Mouse (Mus musculus) small intestine, adult 2 months (tissue): Measurements from ENCODE around the gene Wfdc15a. TPM values are rescaled to one million over a fixed set of nuclear protein-coding genes. Genes with fewer than 3 reads are reported as not detected.
"Not testable (repeated sequence)": the region's sequence is repeated elsewhere in the genome, so short reads cannot be mapped to it uniquely, and the experiment has no call there.

Source experiments
- H3K27ac ChIP-seq: fragments of 200-500 bp; 2 replicates; pipeline ENCODE4 v1.5.1; 2012; ENCODE audit warnings: low read depth, low read length, control low read depth, inconsistent platforms; ENCODE audit not compliant: insufficient read depth
- H3K27me3 ChIP-seq: fragments of 200-500 bp; 2 replicates; pipeline ENCODE4 v1.6.1; 2012; ENCODE audit warnings: mild to moderate bottlenecking, moderate library complexity, low read length, inconsistent platforms; ENCODE audit not compliant: control insufficient read depth, insufficient read depth
- H3K36me3 ChIP-seq: fragments of 200-500 bp; 2 replicates; pipeline ENCODE4 v1.6.1; 2012; ENCODE audit warnings: mild to moderate bottlenecking, low read length, control low read depth, inconsistent platforms; ENCODE audit not compliant: control insufficient read depth, insufficient read depth
- H3K4me1 ChIP-seq: fragments of 200-500 bp; 2 replicates; pipeline ENCODE4 v1.6.1; 2012; ENCODE audit warnings: low read length, inconsistent platforms, mixed read lengths; ENCODE audit not compliant: control insufficient read depth, insufficient read depth, insufficient read length
- H3K4me3 ChIP-seq: fragments of 200-500 bp; 2 replicates; pipeline ENCODE4 v1.5.1; 2012; ENCODE audit warnings: low read depth, mild to moderate bottlenecking, control low read depth, inconsistent platforms, low read length, moderate library complexity
- CTCF ChIP-seq: fragments of 200-500 bp; IDR thresholded peaks from 2 replicates; pipeline ENCODE4 v1.5.1; 2012; ENCODE audit warnings: low read depth, mild to moderate bottlenecking, control low read depth, inconsistent platforms, low read length, moderate library complexity, mixed read lengths; ENCODE audit not compliant: insufficient replicate concordance, insufficient read length; ENCODE audit errors: extremely low read depth
- POLR2A ChIP-seq: fragments of 200-500 bp; IDR thresholded peaks from 2 replicates; pipeline ENCODE4 v1.6.1; 2012; ENCODE audit warnings: low read depth, mild to moderate bottlenecking, control low read depth, inconsistent platforms, low read length, moderate library complexity
- WGBS: fragments of 180-500 bp; shearing (Covaris S2); methylation state at CpG from one replicate; pipeline ENCODE4 v1.1.7; 2018; 5-methylcytosine and 5-hydroxymethylcytosine counted together
- polyA plus RNA-seq: library from polyadenylated mRNA; depleted of rRNA; stranded (reverse); fragments of >200 nt; gene quantifications from 2 replicates; pipeline ENCODE4 v1.2.3, GENCODE M21; 2012

Gene Wfdc15a
- polyA plus RNA-seq, 1 experiment = not detected

- no peak overlapping the region for H3K4me3 ChIP-seq
- TF ChIP-seq POLR2A (no peak), CTCF (no peak)
- no peaks in the 10 kb centered on the region for H3K27me3 ChIP-seq
- H3K27ac ChIP-seq = no peak overlapping the region
- H3K4me1 ChIP-seq = no peaks in the 10 kb centered on the region
- WGBS = 84% methylated on average over 4 of the region's 4 CpGs
- no peaks in the 10 kb centered on the region for H3K36me3 ChIP-seq
These were observed 11.0 kb upstream of the Wfdc15a start for GRCm38 (mm10) chr2:164210892-164211291.

DNA sequence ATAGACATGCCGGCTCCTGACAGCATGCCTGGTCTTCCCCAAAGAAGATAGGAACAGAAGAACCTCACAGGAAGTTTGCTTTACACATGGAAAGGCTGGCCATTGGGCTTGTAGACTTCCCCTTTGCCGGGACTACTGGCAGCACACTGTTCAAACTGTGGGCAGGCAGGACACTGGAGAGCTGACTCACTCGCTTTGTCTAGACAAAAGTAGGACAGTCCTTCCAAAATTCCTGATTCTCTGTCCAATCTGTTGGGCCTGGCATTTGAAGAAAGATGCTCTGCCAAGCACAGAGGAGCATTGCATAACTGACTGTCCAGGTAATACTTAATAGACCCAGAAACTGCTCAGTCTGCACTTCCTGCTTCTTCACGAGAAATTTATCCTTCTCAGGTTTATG is 6.7 kb upstream of the Wfdc15a start:
- Histone ChIP-seq H3K27me3 (no peaks in the 10 kb centered on the region), H3K27ac (no peak overlapping the region), H3K4me3 (no peak overlapping the region), H3K4me1 (no peaks in the 10 kb centered on the region), H3K36me3 (no peaks in the 10 kb centered on the region)
- TF ChIP-seq POLR2A = no peak
- no peak for TF ChIP-seq CTCF
- WGBS = 56% methylated on average over 4 of the region's 4 CpGs

DNA sequence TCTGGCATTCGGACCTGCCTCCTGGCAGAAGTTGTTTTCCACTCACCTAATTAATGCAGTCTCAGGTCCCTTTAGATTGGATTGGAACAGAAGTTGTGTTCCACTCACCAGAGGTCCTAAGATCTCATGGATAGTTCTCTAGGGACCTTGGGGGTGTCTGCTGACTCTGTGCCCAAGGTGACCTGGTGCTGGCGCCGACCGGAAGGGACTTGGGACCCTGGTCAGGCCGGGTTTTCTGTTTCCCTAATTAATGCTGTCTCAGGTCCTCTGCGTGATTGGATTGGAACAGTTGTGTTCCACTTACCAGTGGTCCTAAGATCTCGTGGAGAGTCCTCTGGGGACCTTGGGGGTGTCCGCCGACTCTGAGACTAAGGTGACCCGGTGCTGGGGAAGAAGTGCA is 6.1 kb upstream of the Wfdc15a start:
- H3K27me3 ChIP-seq, H3K36me3 ChIP-seq, H3K27ac ChIP-seq, H3K4me1 ChIP-seq, H3K4me3 ChIP-seq: not testable (repeated sequence)
- WGBS = 90% methylated on average over 10 of the region's 10 CpGs

DNA sequence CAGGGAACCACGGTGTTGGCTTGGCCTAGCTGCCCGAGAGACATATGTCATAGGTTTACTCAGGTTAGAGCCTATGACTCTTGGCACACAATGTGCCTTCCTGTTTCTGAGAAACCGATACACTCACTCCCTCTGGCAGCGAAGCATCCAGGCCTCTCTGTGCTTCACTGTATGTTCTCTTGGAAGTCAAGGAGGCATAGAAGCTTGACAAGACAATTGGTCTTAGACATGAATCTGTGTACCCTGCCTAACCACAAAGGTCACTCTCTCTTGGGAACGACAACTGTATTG is 3.3 kb downstream of the Wfdc15a start:
- Histone ChIP-seq H3K4me3 (no peak overlapping the region), H3K36me3 (no peaks in the 10 kb centered on the region), H3K27ac (no peak overlapping the region), H3K27me3 (no peaks in the 10 kb centered on the region), H3K4me1 (no peaks in the 10 kb centered on the region)
- 69% methylated on average over 5 of the region's 5 CpGs for WGBS
- TF ChIP-seq CTCF = no peak
- TF ChIP-seq POLR2A = no peak

DNA sequence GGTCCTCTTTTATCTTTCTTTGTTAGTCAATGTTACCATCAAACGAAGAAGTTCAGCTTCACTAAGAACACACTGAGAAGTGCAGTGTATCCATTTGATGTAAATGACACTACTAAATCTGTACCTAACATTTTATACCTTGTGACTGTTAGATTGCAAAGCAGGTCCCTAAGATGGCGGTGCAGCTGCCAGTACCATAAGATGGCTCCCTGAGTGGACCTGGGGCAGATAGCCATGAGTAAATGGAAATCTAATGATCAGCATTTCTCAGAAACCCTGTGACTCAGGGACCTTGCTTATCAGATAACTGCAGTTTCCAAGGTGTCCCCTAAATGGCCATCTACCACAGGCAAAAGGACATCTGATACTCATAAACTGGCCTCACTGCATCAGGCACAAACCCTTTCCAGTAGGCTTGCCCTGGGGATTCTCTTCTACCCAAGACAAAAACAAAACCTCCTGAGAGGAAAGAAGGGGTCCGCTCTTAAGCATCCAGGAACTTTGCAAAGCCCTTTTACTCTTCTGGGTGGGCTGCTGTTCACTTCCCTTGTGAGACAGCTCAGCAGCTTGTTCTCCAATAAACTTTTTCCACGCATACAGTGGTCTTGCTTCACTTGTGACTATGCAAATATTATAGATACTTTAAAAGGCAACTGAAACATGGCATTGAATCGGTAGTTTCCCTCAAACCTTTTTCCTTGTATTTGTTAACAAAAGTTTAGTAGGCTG is 3.8 kb downstream of the Wfdc15a start:
- Histone ChIP-seq H3K27me3 (no peaks in the 10 kb centered on the region), H3K4me1 (no peaks in the 10 kb centered on the region), H3K36me3 (no peaks in the 10 kb centered on the region), H3K4me3 (no peak overlapping the region), H3K27ac (no peak overlapping the region)
- TF ChIP-seq POLR2A (no peak), CTCF (no peak)
- WGBS = 79% methylated on average over 5 of the region's 5 CpGs

GRCm38 (mm10) chr2:164194959-164195630 is 4.8 kb downstream of the Wfdc15a start:
- Histone ChIP-seq H3K36me3 (no peaks in the 10 kb centered on the region), H3K4me1 (no peaks in the 10 kb centered on the region), H3K4me3 (no peak overlapping the region), H3K27me3 (no peaks in the 10 kb centered on the region), H3K27ac (no peak overlapping the region)
- no peak for TF ChIP-seq CTCF
- TF ChIP-seq POLR2A = no peak
- 64% methylated on average over 5 of the region's 5 CpGs for WGBS

DNA sequence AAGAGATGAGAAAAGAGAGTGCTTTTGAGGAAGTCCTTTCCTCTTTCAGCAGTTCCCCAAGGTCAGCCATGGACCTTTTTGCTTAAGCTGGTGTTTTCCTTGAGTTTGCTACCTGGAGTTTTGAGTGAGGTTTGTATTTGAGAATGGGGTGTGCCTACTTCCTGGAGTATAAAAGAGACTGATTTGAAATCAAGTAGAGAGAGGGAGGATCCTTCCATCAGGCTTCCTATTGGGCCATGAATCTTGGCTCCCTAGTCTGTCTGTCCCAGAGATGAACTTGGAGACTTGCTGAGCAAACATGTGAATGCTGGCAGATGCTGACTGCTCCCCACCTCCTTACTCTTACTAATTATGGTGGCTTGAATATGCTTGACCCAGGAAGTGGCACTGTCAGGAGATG is 7.7 kb downstream of the Wfdc15a start:
- no peak overlapping the region for H3K4me3 ChIP-seq
- no peaks in the 10 kb centered on the region for H3K4me1 ChIP-seq
- H3K27ac ChIP-seq = no peak overlapping the region
- H3K27me3 ChIP-seq = no peaks in the 10 kb centered on the region
- H3K36me3 ChIP-seq = no peaks in the 10 kb centered on the region
- TF ChIP-seq CTCF = no peak
- no peak for TF ChIP-seq POLR2A

- no peaks in the 10 kb centered on the region for H3K4me1 ChIP-seq
- 59% methylated on average over 6 of the region's 6 CpGs for WGBS
- TF ChIP-seq POLR2A (no peak), CTCF (no peak)
These were observed 9.4 kb downstream of the Wfdc15a start, which contains the start of gene Wfdc12 for GRCm38 (mm10) chr2:164190576-164190975. TSS of gene Wfdc12 (minus strand) at chr2:164190608.

More at GRCm38 (mm10) chr2:164190576-164190975, 9.4 kb downstream of the Wfdc15a start, which contains the start of gene Wfdc12:
- no peak within 1 kb of the TSS for H3K27ac ChIP-seq
- no peak within 1 kb of the TSS for H3K4me3 ChIP-seq
- no peaks in the 10 kb centered on the region for H3K36me3 ChIP-seq
- H3K27me3 ChIP-seq = no peaks in the 10 kb centered on the region
